ENCODE assay signal across 8 mouse cellular contexts in the genomic region with DNA sequence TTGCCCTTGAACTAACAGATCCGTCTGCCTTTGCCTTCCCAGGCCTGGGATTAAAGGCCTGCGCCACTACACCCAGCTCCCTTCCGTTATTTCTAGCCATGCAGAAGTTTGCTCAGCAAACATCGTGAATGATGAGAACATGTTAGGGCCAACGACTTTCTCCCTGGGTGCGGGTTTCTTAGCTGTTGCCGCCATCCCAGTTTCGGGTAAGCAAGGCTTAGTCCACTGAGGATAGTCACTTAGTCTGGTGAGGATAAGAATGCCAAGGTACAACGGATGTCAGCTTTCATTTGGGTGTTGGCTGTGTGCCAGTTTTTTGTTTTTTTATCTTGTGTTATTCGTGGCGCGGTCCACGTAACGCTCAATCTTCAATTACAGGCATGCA. TPM values are rescaled to one million over a fixed set of nuclear protein-coding genes. Genes with fewer than 3 reads are reported as not detected.
DNase-seq lines count a peak whose midpoint lies in the region; ATAC-seq and TF ChIP-seq lines count a peak whose summit lies in the region.

No protein-coding gene starts in this region.

- H3K4me3 ChIP-seq in gastrocnemius, adult 2 months, result peak overlapping the region; percentile 79
- H3K4me3 ChIP-seq in limb, embryonic 10.5 days, result peak overlapping the region; percentile 76
- H3K4me3 ChIP-seq in midbrain, embryonic 12.5 days, result peak overlapping the region; percentile 81

- no peak for TF ChIP-seq CTCF in gastrocnemius, adult 2 months (IDR thresholded peaks at IDR 0.05)

- no peaks in the 10 kb centered on the region for H3K27me3 ChIP-seq in limb, embryonic 10.5 days (ENCODE audit: low read depth, poor library complexity, severe bottlenecking)
- H3K27me3 ChIP-seq in midbrain, embryonic 12.5 days, result no peaks in the 10 kb centered on the region

- peak overlapping the region; percentile 47 for H3K4me2 ChIP-seq in midbrain, embryonic 12.5 days (replicated peaks)

- H3K9me3 ChIP-seq in limb, embryonic 10.5 days (replicated peaks), result no peaks in the 10 kb centered on the region
- no peaks in the 10 kb centered on the region for H3K9me3 ChIP-seq in midbrain, embryonic 12.5 days

- 0 out of 2 replicates have a peak overlapping the region, but pooled peaks have one; percentile 21 for H3K9ac ChIP-seq in midbrain, embryonic 12.5 days (replicated peaks)

- intact Hi-C loops in gastrocnemius, adult 2 months (cut with DNase I), result loop anchor here (2.0 kb wide), 1 partner anchor 74 kb away; the partner anchor contains the start of gene Gpr155

- no peak for ATAC-seq in cerebellum, adult (ENCODE audit: insufficient number of reproducible peaks, low FRiP score, low TSS enrichment)
- peak; percentile 18 for ATAC-seq in inflammation-experienced regulatory T-cells, adult 6 months
- peak; percentile 44; the same call in 1 of the 2 replicates for ATAC-seq in midbrain, embryonic 12.5 days (ENCODE audit: low FRiP score, low read depth)

- H3K27ac ChIP-seq in gastrocnemius, adult 2 months, result peak overlapping the region; percentile 95
- H3K27ac ChIP-seq in limb, embryonic 10.5 days, result peak overlapping the region; percentile 74; the same call in 1 of the 2 replicates
- no peak overlapping the region for H3K27ac ChIP-seq in midbrain, embryonic 12.5 days (replicated peaks)

- peak; percentile 42 for DNase-seq in cerebellum, adult 11 months
- DNase-seq in cerebellum, postnatal 14 days, result peak; percentile 59 to 68
- peak; percentile 50 for DNase-seq in gastrocnemius, adult 2 months
- DNase-seq in limb, embryonic 10.5 days (ENCODE audit: low spot score), result peak; percentile 43
- DNase-seq in spleen, postnatal 36 days (ENCODE audit: low spot score in 2 of 2), result peak; percentile 20 to 47

- peaks cover 8% of the 10 kb centered on the region for H3K4me1 ChIP-seq in limb, embryonic 10.5 days
- peaks cover 17% of the 10 kb centered on the region for H3K4me1 ChIP-seq in midbrain, embryonic 12.5 days

- peaks cover 26% of the 10 kb centered on the region for H3K36me3 ChIP-seq in limb, embryonic 10.5 days
- H3K36me3 ChIP-seq in midbrain, embryonic 12.5 days, result peaks cover 16% of the 10 kb centered on the region

- 51% methylated on average over 14 of the region's 14 CpGs for WGBS in limb, embryonic 10.5 days
- WGBS in midbrain, embryonic 12.5 days, result 49% methylated on average over 14 of the region's 14 CpGs

RNA-seq across cellular contexts. Expression of gene Cir1, which starts 0.6 kb away (rescaled TPM):
- total RNA-seq in gastrocnemius, adult 2 months (2021), result 10 to 100 TPM; 12.0 to 12.7 TPM
- 10 to 100 TPM; 18.9 to 30.4 (median 30.3) TPM for polyA plus RNA-seq in inflammation-experienced regulatory T-cells, adult 6 months (2017; shearing (Covaris generic))
- polyA plus RNA-seq in limb, embryonic 10.5 days (2016; fragmentation: Nextera tagmentation; extraction: Ambion mirVana), result 12.2 and 14.3 TPM in 2 replicates
- 24.7 and 28.3 TPM in 2 replicates for polyA plus RNA-seq in midbrain, embryonic 12.5 days (2016; fragmentation: Nextera tagmentation; extraction: Ambion mirVana)

RNA-seq across cellular contexts. Expression of gene Scrn3, which starts 0.7 kb away (rescaled TPM):
- 10 to 100 TPM; 50.4 to 51.0 TPM for total RNA-seq in gastrocnemius, adult 2 months (2021)
- 10 to 100 TPM in 2 of 3 experiments, 1 to 10 TPM in 1; 8.8 to 13.5 (median 12.5) TPM for polyA plus RNA-seq in inflammation-experienced regulatory T-cells, adult 6 months (2017; shearing (Covaris generic))
- polyA plus RNA-seq in limb, embryonic 10.5 days (2016; fragmentation: Nextera tagmentation; extraction: Ambion mirVana), result 14.7 and 16.5 TPM in 2 replicates
- polyA plus RNA-seq in midbrain, embryonic 12.5 days (2016; fragmentation: Nextera tagmentation; extraction: Ambion mirVana), result 9.7 and 11.3 TPM in 2 replicates

RNA-seq across cellular contexts. Expression of gene Sp9, which starts 41.4 kb away (rescaled TPM):
- total RNA-seq in gastrocnemius, adult 2 months (2021), result not detected
- polyA plus RNA-seq in inflammation-experienced regulatory T-cells, adult 6 months (2017; shearing (Covaris generic)), result not detected
- 0.19 and 0.36 TPM in 2 replicates for polyA plus RNA-seq in limb, embryonic 10.5 days (2016; fragmentation: Nextera tagmentation; extraction: Ambion mirVana)
- polyA plus RNA-seq in midbrain, embryonic 12.5 days (2016; fragmentation: Nextera tagmentation; extraction: Ambion mirVana), result 4.6 and 7.6 TPM in 2 replicates
